Mouse (Mus musculus): ENCODE measurements around the gene Ntrk3. TPM values are rescaled to one million over a fixed set of nuclear protein-coding genes. Genes with fewer than 3 reads are reported as not detected.

Ntrk3 gene
- total and polyA plus RNA-seq, 2 experiments: 0.09 to 0.38 TPM

DNA sequence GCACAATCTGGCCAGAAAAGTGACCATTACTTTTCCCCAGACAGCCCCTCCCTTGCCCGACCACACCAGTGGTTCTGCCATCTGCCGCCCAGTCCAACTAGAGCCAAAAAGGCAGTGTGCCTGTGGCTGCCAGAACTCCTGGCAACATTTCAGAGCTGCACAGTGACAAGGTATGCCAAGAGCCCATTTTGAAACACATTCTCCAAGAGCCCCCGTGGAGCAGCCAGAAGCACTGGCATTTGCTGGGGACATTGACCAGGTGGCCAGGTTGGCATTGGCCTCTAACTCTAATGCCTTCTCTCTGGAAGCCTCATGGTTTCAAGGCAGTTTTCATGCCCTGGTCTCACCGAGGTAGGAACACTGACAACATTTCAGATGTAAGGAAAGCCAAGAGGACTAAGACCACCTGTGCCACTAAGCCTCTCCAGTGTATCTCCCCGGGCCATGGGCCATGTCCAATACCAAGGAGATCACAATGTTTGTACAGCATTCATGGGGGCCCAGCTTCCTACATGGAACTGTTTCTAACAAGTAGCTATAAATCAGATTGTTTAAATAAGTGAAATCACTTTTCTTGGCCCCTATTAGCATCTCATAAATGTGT is 218.9 kb downstream of the Ntrk3 start:
- 76% methylated on average over 5 of the region's 5 CpGs for WGBS
- no peaks in the 10 kb centered on the region for H3K27me3 ChIP-seq (ENCODE audit: control insufficient read depth, insufficient read depth, low read length)

DNA sequence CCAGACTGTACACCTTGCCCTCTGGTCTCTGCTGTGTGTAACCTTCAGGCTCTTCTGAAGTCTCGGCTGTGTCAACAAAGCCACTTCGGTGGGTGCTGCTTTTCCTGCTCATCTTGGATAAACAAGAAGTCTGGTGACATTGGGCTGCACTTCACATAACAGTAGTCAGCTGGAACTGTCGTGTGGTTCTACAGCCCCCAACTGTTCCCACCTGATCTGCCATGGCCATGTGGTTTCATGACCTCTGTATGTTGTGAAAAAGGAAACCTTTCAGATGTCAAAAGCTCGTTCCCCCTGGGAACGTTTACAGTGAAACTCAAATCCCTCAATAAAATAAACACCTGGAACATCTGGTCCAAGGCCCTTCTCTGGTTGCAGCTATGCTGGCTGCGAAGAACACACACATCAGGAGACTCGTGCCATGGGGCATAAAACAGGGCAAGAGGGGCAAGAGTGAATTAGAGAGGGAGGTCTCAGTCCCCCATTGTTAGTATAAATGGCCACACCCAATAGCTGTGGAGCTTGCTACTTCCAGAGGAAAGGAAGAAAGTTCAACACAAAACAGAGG is 222.7 kb downstream of the Ntrk3 start:
- Histone ChIP-seq H3K36me3 (ENCODE audit: control insufficient read depth, insufficient read depth, low read length) (no peaks in the 10 kb centered on the region), H3K9ac (ENCODE audit: low read depth, low read length) (no peak overlapping the region), H3K79me2 (ENCODE audit: control insufficient read depth, insufficient read depth, low read length) (no peaks in the 10 kb centered on the region), H3K4me1 (ENCODE audit: control insufficient read depth, insufficient read depth, low read length) (no peaks in the 10 kb centered on the region), H3K27me3 (ENCODE audit: control insufficient read depth, insufficient read depth, low read length) (no peaks in the 10 kb centered on the region), H3K4me3 (ENCODE audit: insufficient read depth, low read depth, low read length) (no peak overlapping the region), H3K27ac (replicated peaks; ENCODE audit: insufficient read depth, low read depth, low read length) (no peak overlapping the region)
- DNase-seq (ENCODE audit: extremely low read depth, low read depth, low spot score): no peak
- WGBS: 50% methylated on average over 7 of the region's 7 CpGs
- TF ChIP-seq POLR2A (IDR thresholded peaks at IDR 0.05; ENCODE audit: extremely low read depth, insufficient read depth, low read length): no peak
- no peak for TF ChIP-seq CTCF (IDR thresholded peaks at IDR 0.05; ENCODE audit: low read depth, low read length)

More for the DNA sequence above, 218.9 kb downstream of the Ntrk3 start:
- DNase-seq (ENCODE audit: extremely low read depth, low read depth, low spot score): no peak
- no peaks in the 10 kb centered on the region for H3K36me3 ChIP-seq (ENCODE audit: control insufficient read depth, insufficient read depth, low read length)
- no peak overlapping the region for H3K9ac ChIP-seq (ENCODE audit: low read depth, low read length)
- no peaks in the 10 kb centered on the region for H3K4me1 ChIP-seq (ENCODE audit: control insufficient read depth, insufficient read depth, low read length)
- no peak overlapping the region for H3K27ac ChIP-seq (replicated peaks; ENCODE audit: insufficient read depth, low read depth, low read length)
- no peak overlapping the region for H3K4me3 ChIP-seq (ENCODE audit: insufficient read depth, low read depth, low read length)
- no peaks in the 10 kb centered on the region for H3K79me2 ChIP-seq (ENCODE audit: control insufficient read depth, insufficient read depth, low read length)
- TF ChIP-seq POLR2A (IDR thresholded peaks at IDR 0.05; ENCODE audit: extremely low read depth, insufficient read depth, low read length): no peak
- TF ChIP-seq CTCF (IDR thresholded peaks at IDR 0.05; ENCODE audit: low read depth, low read length): no peak

DNA sequence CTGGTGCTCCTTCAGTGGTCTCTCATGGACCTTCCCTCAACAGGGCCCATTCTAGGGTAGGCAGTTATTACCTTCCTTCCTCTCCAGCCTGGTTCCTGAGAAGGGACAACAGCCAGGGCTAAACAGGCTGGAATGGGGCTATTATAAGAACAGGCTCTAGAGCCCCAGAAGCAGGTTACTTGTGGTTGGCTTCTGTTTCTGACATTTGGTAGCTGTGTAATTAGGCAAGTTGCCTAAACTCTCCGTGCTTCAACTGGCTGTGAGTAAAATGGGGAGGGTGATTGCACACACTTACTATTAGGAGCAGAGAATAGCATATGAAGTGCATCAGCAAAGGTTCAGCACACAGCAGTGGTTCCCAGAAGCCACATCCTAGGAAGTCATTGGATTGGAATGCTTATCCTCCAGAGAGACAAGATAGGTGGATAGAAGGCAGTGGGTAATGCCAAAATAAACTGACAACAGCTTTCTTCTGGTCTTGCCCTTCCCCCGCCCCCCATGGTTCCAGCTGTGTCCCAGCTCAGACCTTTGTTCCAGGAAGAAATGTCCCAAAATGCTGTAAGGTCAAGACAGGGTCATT is 230.7 kb downstream of the Ntrk3 start:
- Histone ChIP-seq H3K27ac (replicated peaks; ENCODE audit: insufficient read depth, low read depth, low read length) (no peak overlapping the region), H3K4me1 (ENCODE audit: control insufficient read depth, insufficient read depth, low read length) (no peaks in the 10 kb centered on the region), H3K79me2 (ENCODE audit: control insufficient read depth, insufficient read depth, low read length) (no peaks in the 10 kb centered on the region), H3K27me3 (ENCODE audit: control insufficient read depth, insufficient read depth, low read length) (no peaks in the 10 kb centered on the region), H3K9ac (ENCODE audit: low read depth, low read length) (no peak overlapping the region), H3K4me3 (ENCODE audit: insufficient read depth, low read depth, low read length) (no peak overlapping the region), H3K36me3 (ENCODE audit: control insufficient read depth, insufficient read depth, low read length) (no peaks in the 10 kb centered on the region)
- DNase-seq (ENCODE audit: extremely low read depth, low read depth, low spot score): no peak
- TF ChIP-seq CTCF (IDR thresholded peaks at IDR 0.05; ENCODE audit: low read depth, low read length): no peak
- TF ChIP-seq POLR2A (IDR thresholded peaks at IDR 0.05; ENCODE audit: extremely low read depth, insufficient read depth, low read length): no peak
- 65% methylated on average over 2 of the region's 2 CpGs for WGBS

DNA sequence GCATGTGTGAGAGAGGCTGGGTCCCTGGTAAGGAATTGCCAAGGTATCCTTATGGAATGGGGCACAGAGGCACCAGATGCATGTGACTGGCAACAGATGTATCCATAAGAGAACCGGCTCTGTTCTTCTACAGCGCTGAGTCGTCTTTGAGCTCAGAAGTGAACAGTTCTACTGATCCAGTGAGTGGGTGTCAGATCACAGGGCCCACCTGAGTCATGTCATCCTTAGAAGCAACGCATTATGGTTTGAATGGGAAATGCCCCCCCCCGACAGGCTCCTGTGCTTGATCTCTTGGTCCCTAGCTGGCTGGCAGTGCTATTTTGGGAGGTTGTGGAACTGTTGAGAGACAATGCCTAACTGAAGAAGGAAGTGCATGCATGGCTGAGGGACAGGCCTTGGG is 236.9 kb downstream of the Ntrk3 start:
- no peaks in the 10 kb centered on the region for H3K36me3 ChIP-seq (ENCODE audit: control insufficient read depth, insufficient read depth, low read length)
- TF ChIP-seq POLR2A (IDR thresholded peaks at IDR 0.05; ENCODE audit: extremely low read depth, insufficient read depth, low read length) (no peak), CTCF (IDR thresholded peaks at IDR 0.05; ENCODE audit: low read depth, low read length) (no peak)
- DNase-seq (ENCODE audit: extremely low read depth, low read depth, low spot score): no peak
- H3K27me3 ChIP-seq (ENCODE audit: control insufficient read depth, insufficient read depth, low read length): no peaks in the 10 kb centered on the region
- no peak overlapping the region for H3K4me3 ChIP-seq (ENCODE audit: insufficient read depth, low read depth, low read length)
- no peak overlapping the region for H3K27ac ChIP-seq (replicated peaks; ENCODE audit: insufficient read depth, low read depth, low read length)
- 88% methylated on average over 5 of the region's 5 CpGs for whole genome bisulfite sequencing
- no peaks in the 10 kb centered on the region for H3K4me1 ChIP-seq (ENCODE audit: control insufficient read depth, insufficient read depth, low read length)
- no peaks in the 10 kb centered on the region for H3K79me2 ChIP-seq (ENCODE audit: control insufficient read depth, insufficient read depth, low read length)
- no peak overlapping the region for H3K9ac ChIP-seq (ENCODE audit: low read depth, low read length)

DNA sequence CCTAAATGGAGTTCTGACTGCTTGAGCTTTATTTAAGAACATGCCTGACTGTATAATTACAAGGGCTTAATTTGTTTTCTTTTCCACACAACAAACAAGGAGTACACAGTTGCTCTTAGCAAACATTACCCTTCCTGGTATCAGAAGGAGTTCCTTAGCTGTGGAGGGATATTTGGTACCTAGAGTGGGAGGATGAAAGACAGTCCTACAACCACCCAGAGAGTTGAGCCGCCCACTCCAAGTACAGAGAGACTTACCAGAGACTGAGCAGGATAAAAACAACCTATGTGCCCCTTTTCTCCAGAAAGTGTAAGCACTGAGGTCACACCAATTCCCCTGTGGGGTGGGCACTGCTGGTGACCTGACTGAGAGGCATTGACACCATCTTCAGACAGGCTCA is 237.8 kb downstream of the Ntrk3 start:
- no peaks in the 10 kb centered on the region for H3K27me3 ChIP-seq (ENCODE audit: control insufficient read depth, insufficient read depth, low read length)
- H3K27ac ChIP-seq (replicated peaks; ENCODE audit: insufficient read depth, low read depth, low read length): no peak overlapping the region
- H3K36me3 ChIP-seq (ENCODE audit: control insufficient read depth, insufficient read depth, low read length): no peaks in the 10 kb centered on the region
- H3K4me3 ChIP-seq (ENCODE audit: insufficient read depth, low read depth, low read length): no peak overlapping the region
- no peaks in the 10 kb centered on the region for H3K4me1 ChIP-seq (ENCODE audit: control insufficient read depth, insufficient read depth, low read length)
- 72% methylated on average over 1 of the region's 1 CpGs for WGBS
- no peak for DNase-seq (ENCODE audit: extremely low read depth, low read depth, low spot score)
- no peak overlapping the region for H3K9ac ChIP-seq (ENCODE audit: low read depth, low read length)
- no peaks in the 10 kb centered on the region for H3K79me2 ChIP-seq (ENCODE audit: control insufficient read depth, insufficient read depth, low read length)
- no peak for TF ChIP-seq POLR2A (IDR thresholded peaks at IDR 0.05; ENCODE audit: extremely low read depth, insufficient read depth, low read length)
- TF ChIP-seq CTCF (IDR thresholded peaks at IDR 0.05; ENCODE audit: low read depth, low read length): no peak

GRCm38 (mm10) chr7:78498356-78498755 is 239.5 kb downstream of the Ntrk3 start:
- no peak for DNase-seq (ENCODE audit: extremely low read depth, low read depth, low spot score)
- Histone ChIP-seq H3K27me3 (ENCODE audit: control insufficient read depth, insufficient read depth, low read length) (no peaks in the 10 kb centered on the region), H3K36me3 (ENCODE audit: control insufficient read depth, insufficient read depth, low read length) (no peaks in the 10 kb centered on the region), H3K4me3 (ENCODE audit: insufficient read depth, low read depth, low read length) (no peak overlapping the region), H3K4me1 (ENCODE audit: control insufficient read depth, insufficient read depth, low read length) (no peaks in the 10 kb centered on the region), H3K79me2 (ENCODE audit: control insufficient read depth, insufficient read depth, low read length) (no peaks in the 10 kb centered on the region), H3K27ac (replicated peaks; ENCODE audit: insufficient read depth, low read depth, low read length) (no peak overlapping the region), H3K9ac (ENCODE audit: low read depth, low read length) (no peak overlapping the region)
- WGBS: 71% methylated on average over 4 of the region's 4 CpGs
- no peak for TF ChIP-seq CTCF (IDR thresholded peaks at IDR 0.05; ENCODE audit: low read depth, low read length)
- TF ChIP-seq POLR2A (IDR thresholded peaks at IDR 0.05; ENCODE audit: extremely low read depth, insufficient read depth, low read length): no peak

Data from liver, adult 2 months (tissue).